Mouse (Mus musculus) ovary, postnatal 14 days (tissue): ENCODE measurements around the gene Urad.
A peak's percentile ranks its signal among the peaks of the same experiment; 100 is the strongest.

Source experiments
- DNase-seq: peaks from one replicate; pipeline ENCODE4 v3.0.0; 2022; ENCODE audit warnings: low spot score

Gene Urad

DNA sequence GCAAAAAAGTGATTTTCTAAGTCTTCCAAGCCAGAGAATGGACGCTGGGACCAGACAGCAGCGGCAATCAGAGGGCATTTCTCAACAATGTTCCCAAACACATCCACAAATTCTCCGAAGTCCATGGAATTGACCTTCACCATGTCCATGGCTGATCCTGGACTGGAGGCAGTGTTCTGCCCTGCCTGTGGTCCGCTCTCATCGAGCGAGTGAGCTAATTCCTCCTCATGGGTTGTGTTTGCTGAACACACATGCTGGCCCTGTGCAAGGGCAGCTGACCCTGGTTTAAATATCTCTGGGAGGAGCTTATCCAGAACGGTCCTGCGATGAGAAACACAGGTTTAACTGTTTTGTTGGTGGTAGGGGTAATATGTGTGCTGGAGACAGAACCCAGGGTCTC, at the start of gene Urad:
Gene Urad (minus strand): TSS at position 258 of the 400 bp plus-strand sequence.
- no peak for DNase-seq

- DNase-seq: no peak
Observed at GRCm38 (mm10) chr5:147370276-147370675, 48.0 kb upstream of the Urad start.

DNA sequence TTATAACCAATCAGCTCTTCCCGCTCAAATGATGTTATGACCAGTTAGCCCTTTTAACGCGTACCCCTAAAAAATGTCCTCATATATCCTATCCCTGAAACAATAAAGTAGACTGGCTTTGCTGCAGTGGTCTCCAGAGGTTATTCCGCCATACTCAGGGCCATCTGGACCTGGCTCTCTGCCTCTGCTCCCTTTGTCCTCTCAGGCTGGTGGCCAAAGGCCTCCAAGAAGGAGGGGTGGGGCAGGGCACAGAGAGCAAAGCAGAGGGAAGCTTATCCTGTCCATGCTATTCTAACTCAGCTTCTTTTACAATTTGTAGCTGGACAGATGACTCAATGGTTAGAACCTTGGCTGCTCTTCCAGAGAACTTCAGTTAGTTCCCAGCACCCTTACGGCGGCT, 46.0 kb upstream of the Urad start:
- no peak for DNase-seq

GRCm38 (mm10) chr5:147365995-147366765, 43.9 kb upstream of the Urad start:
- no peak for DNase-seq

- DNase-seq: no peak
Observed at GRCm38 (mm10) chr5:147363054-147363453, 40.8 kb upstream of the Urad start.

GRCm38 (mm10) chr5:147358481-147358880, 36.2 kb upstream of the Urad start:
- DNase-seq: no peak

GRCm38 (mm10) chr5:147357536-147357935, 35.3 kb upstream of the Urad start:
- DNase-seq: no peak

DNA sequence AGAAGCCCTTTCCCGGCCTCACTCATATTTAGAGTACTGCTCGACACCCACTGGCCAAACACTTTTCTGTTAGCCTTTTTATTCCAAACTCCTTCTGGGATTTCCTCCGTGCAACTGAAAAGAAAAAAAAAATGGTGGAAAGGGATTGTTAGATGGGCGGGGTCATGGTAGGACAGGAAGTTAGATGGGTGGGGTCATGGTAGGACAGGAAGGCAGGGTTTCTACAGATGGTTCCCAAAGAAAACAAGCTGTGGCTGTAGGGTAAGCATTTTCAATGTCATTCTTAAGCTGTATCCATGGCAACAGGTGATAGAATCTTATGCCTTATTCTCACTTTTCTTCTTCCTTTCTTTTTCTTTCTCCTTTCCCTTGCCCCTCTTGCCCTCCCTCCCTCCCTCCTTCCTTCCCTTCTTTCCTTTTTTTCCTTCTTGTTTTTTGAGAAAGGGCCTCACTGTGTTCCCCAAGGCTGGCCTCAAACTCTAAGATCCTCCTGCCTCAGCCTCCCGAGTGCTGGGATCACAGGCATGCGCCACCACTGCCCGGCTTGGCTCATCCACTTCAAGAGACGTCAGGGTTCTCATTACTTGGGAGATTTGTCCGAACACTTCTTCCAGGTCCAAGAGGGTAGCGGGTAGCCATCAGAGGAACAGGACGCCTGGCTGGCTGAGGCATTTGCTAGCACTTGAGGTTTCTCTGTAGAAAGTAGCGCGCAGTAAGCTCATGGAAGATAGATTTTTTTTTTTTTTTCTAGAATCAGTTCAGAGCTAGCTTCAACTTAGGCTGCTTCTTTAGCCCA, 34.2 kb upstream of the Urad start:
- no peak for DNase-seq

DNA sequence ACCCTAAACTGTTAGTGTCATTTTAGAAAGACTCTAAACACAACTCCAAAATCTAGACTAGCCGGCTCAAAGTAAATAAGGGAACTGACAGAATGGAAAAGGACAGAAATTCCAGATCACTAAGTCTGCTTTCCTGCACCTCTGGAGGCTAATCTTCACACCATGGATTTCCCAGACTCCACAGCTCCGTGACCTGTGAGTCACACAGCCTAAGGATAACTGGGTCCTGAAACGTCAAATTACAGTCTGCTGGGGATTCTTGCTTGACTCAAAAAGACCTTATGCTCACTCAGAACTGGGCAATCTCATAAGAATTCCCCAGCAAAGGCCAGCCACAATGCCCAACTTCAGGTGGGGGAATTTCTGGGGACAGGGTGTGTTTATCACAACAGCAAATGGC, 33.5 kb upstream of the Urad start:
- no peak for DNase-seq

GRCm38 (mm10) chr5:147354985-147355384, 32.7 kb upstream of the Urad start:
- no peak for DNase-seq

- DNase-seq: no peak
Observed at GRCm38 (mm10) chr5:147354161-147354780, 32.0 kb upstream of the Urad start.

DNA sequence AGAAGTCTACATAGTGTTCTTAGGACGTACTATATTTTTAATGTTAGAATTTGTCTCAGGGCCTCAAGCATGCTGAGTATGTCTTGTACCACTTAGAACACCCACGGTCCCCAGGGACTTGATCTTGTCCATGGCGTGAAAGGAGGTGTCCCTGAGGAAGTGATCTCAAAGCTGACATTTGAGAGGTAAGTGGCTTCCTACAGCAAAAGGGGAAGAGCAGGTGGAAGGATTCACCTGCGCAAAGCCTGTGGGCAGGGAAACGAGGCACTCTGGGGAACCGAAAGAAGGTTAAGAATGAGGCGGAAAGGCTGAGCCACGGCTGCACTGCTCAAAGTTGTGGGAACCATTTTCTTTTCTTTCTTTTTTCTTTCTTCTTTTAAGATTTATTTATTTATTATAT, 29.7 kb upstream of the Urad start:
- no peak for DNase-seq

DNA sequence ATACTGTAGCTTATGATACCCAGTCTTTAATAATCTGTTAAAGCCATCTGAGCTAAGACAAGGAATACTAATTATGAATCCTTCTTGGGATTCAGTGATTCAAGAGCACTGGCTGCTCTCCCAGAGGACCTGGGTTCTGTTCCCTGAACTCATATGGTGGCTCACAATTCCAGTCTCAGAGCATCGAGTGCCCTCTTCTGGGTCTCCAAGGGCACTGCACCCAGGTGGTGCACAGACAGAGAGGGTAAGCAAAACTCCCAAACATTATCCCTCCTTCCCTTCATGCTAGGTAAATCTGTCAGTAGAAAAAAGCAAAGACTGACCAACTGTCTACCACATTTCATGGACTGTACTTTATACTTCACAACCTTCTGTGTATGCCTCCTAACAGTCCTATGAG, 23.7 kb upstream of the Urad start:
- DNase-seq: no peak

GRCm38 (mm10) chr5:147343904-147344303, 21.7 kb upstream of the Urad start:
- no peak for DNase-seq

DNA sequence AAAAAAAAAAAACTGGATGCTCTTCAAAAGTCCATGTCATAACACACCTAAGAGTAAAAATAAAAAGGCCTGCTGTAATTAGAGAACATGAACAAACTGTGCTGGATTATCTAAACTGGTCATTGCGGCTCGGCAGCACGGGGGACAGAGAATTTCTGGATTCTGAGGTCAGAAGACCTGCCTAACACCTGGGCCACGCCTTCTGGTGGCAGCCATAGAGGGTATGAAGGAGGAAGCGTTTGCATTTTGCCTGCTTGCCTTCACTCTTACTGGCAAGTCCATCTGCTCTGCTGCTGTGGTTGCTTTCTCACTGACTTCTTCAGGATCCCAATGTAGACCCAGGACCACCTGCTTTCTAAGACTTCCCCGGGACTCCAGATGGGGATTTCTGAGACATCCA, 20.7 kb upstream of the Urad start:
- DNase-seq: no peak

- DNase-seq: no peak
Observed at GRCm38 (mm10) chr5:147340741-147341414, 18.6 kb upstream of the Urad start.

GRCm38 (mm10) chr5:147339560-147339959, 17.3 kb upstream of the Urad start:
- DNase-seq: no peak

- DNase-seq: no peak
Observed at GRCm38 (mm10) chr5:147338967-147339366, 16.7 kb upstream of the Urad start.

- DNase-seq: no peak
Observed at GRCm38 (mm10) chr5:147332711-147333110, 10.5 kb upstream of the Urad start.

- DNase-seq: peak; percentile 29
Observed at GRCm38 (mm10) chr5:147331547-147331946, 9.3 kb upstream of the Urad start.

DNA sequence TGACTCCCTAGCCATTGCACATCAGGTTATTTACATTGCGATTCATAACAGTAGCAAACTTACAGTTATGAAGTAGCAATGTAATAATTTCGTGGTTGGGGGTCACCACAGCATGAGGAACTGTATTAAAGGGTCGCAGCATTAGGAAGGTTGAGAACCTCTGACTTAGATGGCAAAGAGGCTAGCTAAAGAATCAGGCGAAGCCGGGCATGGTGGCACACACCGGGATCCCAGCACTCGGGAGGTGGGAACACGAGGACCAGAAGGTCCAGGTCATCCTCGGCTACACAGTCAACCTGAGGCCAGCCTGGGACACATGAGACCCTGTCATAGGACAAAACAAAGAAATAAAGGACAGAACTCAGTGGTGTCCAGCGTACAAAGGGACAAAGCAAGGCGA, 7.7 kb upstream of the Urad start:
- no peak for DNase-seq

DNA sequence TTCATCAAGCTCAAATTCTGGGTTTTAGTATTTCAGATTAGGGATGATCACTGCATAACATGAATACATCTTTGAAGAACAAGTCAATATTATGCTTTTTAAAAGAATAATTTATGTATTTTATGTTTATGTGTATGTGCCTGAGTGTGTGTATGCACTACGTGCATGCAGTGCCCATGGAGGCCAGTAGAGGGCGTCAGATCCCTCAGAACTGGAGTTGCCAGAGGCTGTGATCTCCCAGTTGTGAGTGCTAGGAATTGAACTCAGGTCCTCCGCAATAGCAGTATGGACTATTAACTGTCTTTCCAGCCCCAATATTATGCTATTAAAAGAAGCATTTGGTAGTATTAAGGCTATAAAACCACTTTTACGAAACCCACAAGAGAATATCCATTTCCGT, 5.4 kb upstream of the Urad start:
- no peak for DNase-seq
